In genomic region chr3:102096366-102096765, GRCm38 (mm10) we compare ENCODE assay signal across 15 mouse cellular contexts. TPM values are rescaled to one million over a fixed set of nuclear protein-coding genes. Genes with fewer than 3 reads are reported as not detected.
"Had no signal": no experiment of that assay in that cellular context is flagged by ENCODE, and none has a peak within 500 bp of the region (broad histone marks: within the 10 kb centered on the region; RNA-seq: fewer than 3 reads in every experiment).

No protein-coding gene starts in this region.

- H3K36me3 ChIP-seq: kidney, embryonic 15.5 days; limb, embryonic 15.5 days; liver, embryonic 12.5 days; midbrain, embryonic 10.5 days; midbrain, embryonic 15.5 days; neural tube, embryonic 13.5 days had no signal

- H3K4me3 ChIP-seq: kidney, embryonic 15.5 days; limb, embryonic 15.5 days; liver, embryonic 12.5 days; midbrain, embryonic 10.5 days; midbrain, embryonic 15.5 days; neural tube, embryonic 13.5 days had no signal

- H3K27me3 ChIP-seq: kidney, embryonic 15.5 days; limb, embryonic 15.5 days; liver, embryonic 12.5 days; midbrain, embryonic 15.5 days; neural tube, embryonic 13.5 days had no signal

- H3K4me2 ChIP-seq: kidney, embryonic 15.5 days; limb, embryonic 15.5 days; liver, embryonic 12.5 days; lung, embryonic 14.5 days; midbrain, embryonic 15.5 days; neural tube, embryonic 13.5 days had no signal

- H3K4me1 ChIP-seq: kidney, embryonic 15.5 days; liver, embryonic 12.5 days; midbrain, embryonic 10.5 days; midbrain, embryonic 15.5 days had no signal

- ATAC-seq: liver, embryonic 12.5 days; midbrain, embryonic 15.5 days had no signal

- H3K27ac ChIP-seq: kidney, embryonic 15.5 days; limb, embryonic 15.5 days; liver, embryonic 12.5 days; midbrain, embryonic 10.5 days; midbrain, embryonic 15.5 days; neural tube, embryonic 13.5 days had no signal

- H3K9me3 ChIP-seq: kidney, embryonic 15.5 days; limb, embryonic 15.5 days; liver, embryonic 12.5 days; midbrain, embryonic 10.5 days; midbrain, embryonic 15.5 days; neural tube, embryonic 13.5 days had no signal

- DNase-seq: kidney, postnatal 14 days; lung, embryonic 14.5 days; lung, postnatal 10 days; lung, postnatal 4 days; retina, postnatal 1 day; right cerebral cortex, postnatal 4 days; spleen, adult 18-20 months; thymus, postnatal 36 days had no signal

- H3K9ac ChIP-seq: kidney, embryonic 15.5 days; limb, embryonic 15.5 days; liver, embryonic 12.5 days; lung, embryonic 14.5 days; midbrain, embryonic 15.5 days; neural tube, embryonic 13.5 days had no signal

RNA-seq across cellular contexts. Expression of gene Casq2, which starts 10.2 kb away (rescaled TPM):
- total RNA-seq: megakaryocyte, adult 5-6 weeks had no signal
- polyA plus RNA-seq: midbrain, embryonic 10.5 days had no signal
